ENCODE assay signal across 8 mouse cellular contexts in genomic region chr2:164878509-164879227, GRCm38 (mm10). TPM values are rescaled to one million over a fixed set of nuclear protein-coding genes. Genes with fewer than 3 reads are reported as not detected.
DNase-seq lines count a peak whose midpoint lies in the region; ATAC-seq lines count a peak whose summit lies in the region.

No protein-coding gene starts in this region.

- H3K9ac ChIP-seq in hindbrain, embryonic 16.5 days (ENCODE audit: low read depth, low read length), result peak overlapping the region; percentile 99
- peak overlapping the region; percentile 99 for H3K9ac ChIP-seq in liver, embryonic 13.5 days

- peak overlapping the region; percentile 100 for H3K27ac ChIP-seq in hindbrain, embryonic 16.5 days (ENCODE audit: low read depth, low read length)
- H3K27ac ChIP-seq in liver, embryonic 13.5 days, result peak overlapping the region; percentile 97

- ATAC-seq in hindbrain, embryonic 16.5 days, result peak; percentile 59
- peak; percentile 58 for ATAC-seq in liver, embryonic 13.5 days (ENCODE audit: low read depth)

- H3K27me3 ChIP-seq in hindbrain, embryonic 16.5 days (replicated peaks; ENCODE audit: control insufficient read depth, insufficient read depth, low read length), result no peaks in the 10 kb centered on the region
- H3K27me3 ChIP-seq in liver, embryonic 13.5 days, result no peaks in the 10 kb centered on the region

- H3K4me1 ChIP-seq in hindbrain, embryonic 16.5 days (ENCODE audit: control insufficient read depth, insufficient read depth, low read depth, low read length), result peaks cover 20% of the 10 kb centered on the region
- H3K4me1 ChIP-seq in liver, embryonic 13.5 days (replicated peaks), result peaks cover 46% of the 10 kb centered on the region

- peak; percentile 43 for DNase-seq in urinary bladder, postnatal 25 days (ENCODE audit: low spot score)
- DNase-seq in urinary bladder, postnatal 10 days (ENCODE audit: low spot score), result no peak
- peak; percentile 66 for DNase-seq in cerebellum, adult 8-10 months
- DNase-seq in forelimb bud, embryonic 11.5 days (ENCODE audit: low read depth, low spot score), result peak; percentile 55
- peak; percentile 77 for DNase-seq in liver, embryonic 13.5 days
- DNase-seq in naive thymus-derived CD4-positive, alpha-beta T cell, adult 2 months (ENCODE audit: low read depth), result peak; percentile 74
- DNase-seq in thymus, adult 18-20 months, result peak; percentile 44 to 55

- no peaks in the 10 kb centered on the region for H3K9me3 ChIP-seq in hindbrain, embryonic 16.5 days (ENCODE audit: control insufficient read depth, low read length)
- H3K9me3 ChIP-seq in liver, embryonic 13.5 days (replicated peaks), result no peaks in the 10 kb centered on the region

- H3K4me2 ChIP-seq in hindbrain, embryonic 16.5 days (ENCODE audit: low read length), result peak overlapping the region; percentile 94
- peak overlapping the region; percentile 94 for H3K4me2 ChIP-seq in liver, embryonic 13.5 days

- H3K4me3 ChIP-seq in hindbrain, embryonic 16.5 days (ENCODE audit: low read length), result peak overlapping the region; percentile 81
- peak overlapping the region; percentile 98 for H3K4me3 ChIP-seq in liver, embryonic 13.5 days (replicated peaks)

- 3% methylated on average over 28 of the region's 28 CpGs for WGBS in hindbrain, embryonic 16.5 days
- 1% methylated on average over 28 of the region's 28 CpGs for WGBS in liver, embryonic 13.5 days (ENCODE audit: insufficient replicate concordance)

- peaks cover 7% of the 10 kb centered on the region for H3K36me3 ChIP-seq in hindbrain, embryonic 16.5 days (ENCODE audit: control insufficient read depth, insufficient read depth, low read length)
- peaks cover 15% of the 10 kb centered on the region for H3K36me3 ChIP-seq in liver, embryonic 13.5 days

RNA-seq across cellular contexts. Expression of gene Pcif1, which starts 0.4 kb away (rescaled TPM):
- polyA plus RNA-seq in hindbrain, embryonic 16.5 days (2015; fragmentation: Nextera tagmentation; extraction: Ambion mirVana), result 71.3 and 77.6 TPM in 2 replicates
- polyA plus RNA-seq in liver, embryonic 13.5 days (2015; fragmentation: Nextera tagmentation; extraction: Ambion mirVana), result 45.5 and 48.3 TPM in 2 replicates

RNA-seq across cellular contexts. Expression of gene Pltp, which starts 21.2 kb away (rescaled TPM):
- polyA plus RNA-seq in hindbrain, embryonic 16.5 days (2015; fragmentation: Nextera tagmentation; extraction: Ambion mirVana), result 127 and 140 TPM in 2 replicates
- 7.7 and 8.3 TPM in 2 replicates for polyA plus RNA-seq in liver, embryonic 13.5 days (2015; fragmentation: Nextera tagmentation; extraction: Ambion mirVana)

RNA-seq across cellular contexts. Expression of gene Zfp335, which starts 32.9 kb away (rescaled TPM):
- polyA plus RNA-seq in hindbrain, embryonic 16.5 days (2015; fragmentation: Nextera tagmentation; extraction: Ambion mirVana), result 13.4 and 17.1 TPM in 2 replicates
- 5.4 and 6.1 TPM in 2 replicates for polyA plus RNA-seq in liver, embryonic 13.5 days (2015; fragmentation: Nextera tagmentation; extraction: Ambion mirVana)

RNA-seq across cellular contexts. Expression of gene Neurl2, which starts 45.4 kb away (rescaled TPM):
- polyA plus RNA-seq in hindbrain, embryonic 16.5 days (2015; fragmentation: Nextera tagmentation; extraction: Ambion mirVana), result 6.7 and 7.8 TPM in 2 replicates
- 2.4 and 2.5 TPM in 2 replicates for polyA plus RNA-seq in liver, embryonic 13.5 days (2015; fragmentation: Nextera tagmentation; extraction: Ambion mirVana)

RNA-seq across cellular contexts. Expression of gene Ctsa, which starts 46.0 kb away (rescaled TPM):
- 108 and 114 TPM in 2 replicates for polyA plus RNA-seq in hindbrain, embryonic 16.5 days (2015; fragmentation: Nextera tagmentation; extraction: Ambion mirVana)
- polyA plus RNA-seq in liver, embryonic 13.5 days (2015; fragmentation: Nextera tagmentation; extraction: Ambion mirVana), result 65.4 and 69.2 TPM in 2 replicates

Comparison
In these comparisons a context has a peak if more than half of its experiments do, and no peak if none do; other contexts are left out.
1. RNA of gene Pltp, which starts 21.2 kb away (polyA plus RNA-seq): 127 to 140 TPM in hindbrain, embryonic 16.5 days; 7.7 to 8.3 TPM in liver, embryonic 13.5 days; every median in the first group is over 10 times any median in the second.